ENCODE assay signal across 25 mouse cellular contexts in the genomic region with DNA sequence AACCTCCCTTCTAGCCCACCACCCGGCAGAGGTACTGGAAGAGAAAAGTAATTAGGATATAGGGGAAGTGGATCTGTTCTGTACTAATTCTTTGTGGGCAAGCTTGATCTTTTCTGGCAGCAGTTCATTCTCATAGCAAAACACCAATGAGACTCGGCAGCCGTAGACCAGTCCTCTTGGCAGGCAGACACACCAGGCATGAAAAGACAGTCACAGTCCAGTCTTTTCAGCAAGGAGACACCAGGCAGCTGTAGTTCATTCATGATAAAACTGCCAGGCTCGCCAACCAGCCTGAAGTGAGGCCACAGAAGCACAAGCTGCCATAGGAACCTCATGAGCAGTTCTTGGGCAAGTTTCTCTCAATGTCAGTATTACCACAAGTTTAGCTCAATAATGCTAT.
DNase-seq lines count a peak whose midpoint lies in the region; ATAC-seq lines count a peak whose summit lies in the region.
"Had no signal": no experiment of that assay in that cellular context is flagged by ENCODE, and none has a peak within 500 bp of the region (broad histone marks: within the 10 kb centered on the region; RNA-seq: fewer than 3 reads in every experiment).

No protein-coding gene starts in this region.

- no peak overlapping the region for H3K9ac ChIP-seq in lung, embryonic 16.5 days (ENCODE audit: low read length)
- no peak overlapping the region for H3K9ac ChIP-seq in forebrain, embryonic 16.5 days (replicated peaks; ENCODE audit: low read depth, low read length)
- H3K9ac ChIP-seq: embryonic facial prominence, embryonic 12.5 days; liver, embryonic 15.5 days had no signal

- 55% methylated on average over 4 of the region's 4 CpGs for WGBS in lung, embryonic 16.5 days
- WGBS in forebrain, embryonic 16.5 days, result 36% methylated on average over 4 of the region's 4 CpGs

- no peaks in the 10 kb centered on the region for H3K9me3 ChIP-seq in lung, embryonic 16.5 days (ENCODE audit: control insufficient read depth, low read length)
- no peaks in the 10 kb centered on the region for H3K9me3 ChIP-seq in forebrain, embryonic 16.5 days (ENCODE audit: control insufficient read depth, low read length)
- H3K9me3 ChIP-seq: embryonic facial prominence, embryonic 12.5 days; heart, embryonic 10.5 days; limb, embryonic 10.5 days; liver, embryonic 15.5 days had no signal

- intact Hi-C loops in gastrocnemius, postnatal 14 days (cut with DNase I; ENCODE audit: low total_unique reads), result no loop called here

- 0 out of 2 replicates have a peak, but pooled peaks have one; percentile 31 for ATAC-seq in lung, embryonic 16.5 days (ENCODE audit: low read depth)
- ATAC-seq in forebrain, embryonic 16.5 days, result peak; percentile 67
- ATAC-seq: inflammation-experienced regulatory T-cells, adult 6 months had no signal

- H3K4me1 ChIP-seq in lung, embryonic 16.5 days (replicated peaks; ENCODE audit: control insufficient read depth, insufficient read depth, low read length), result no peaks in the 10 kb centered on the region
- no peaks in the 10 kb centered on the region for H3K4me1 ChIP-seq in forebrain, embryonic 16.5 days (replicated peaks; ENCODE audit: control insufficient read depth, insufficient read depth, low read length)
- H3K4me1 ChIP-seq: embryonic facial prominence, embryonic 12.5 days; heart, embryonic 10.5 days; limb, embryonic 10.5 days; liver, embryonic 15.5 days had no signal

- H3K4me2 ChIP-seq in lung, embryonic 16.5 days (ENCODE audit: low read depth, low read length), result no peak overlapping the region
- no peak overlapping the region for H3K4me2 ChIP-seq in forebrain, embryonic 16.5 days (ENCODE audit: low read length)
- H3K4me2 ChIP-seq: embryonic facial prominence, embryonic 12.5 days; liver, embryonic 15.5 days had no signal

- DNase-seq in cerebellum, postnatal 10 days, result peak; percentile 32 to 52
- no peak for DNase-seq in cerebellum, adult 11-12 months
- peak; percentile 4 for DNase-seq in gastrocnemius, postnatal 14 days
- no peak for DNase-seq in gastrocnemius, postnatal 4 days (ENCODE audit: low spot score in 2 of 2)
- no peak for DNase-seq in lung, postnatal 4 days
- DNase-seq: adrenal gland, postnatal 14 days; cerebellum, adult 9-11 months; gastrocnemius, adult 2 months; heart, postnatal 4 days; kidney, adult 18-20 months; kidney, postnatal 4 days; layer of hippocampus, adult 9-11 months; liver; thymus, adult 18-20 months; thymus, postnatal 36 days had no signal

- H3K27ac ChIP-seq in lung, embryonic 16.5 days (ENCODE audit: low read length), result no peak overlapping the region
- H3K27ac ChIP-seq in forebrain, embryonic 16.5 days (ENCODE audit: low read length), result no peak overlapping the region
- H3K27ac ChIP-seq: embryonic facial prominence, embryonic 12.5 days; gastrocnemius, adult 2 months; heart, embryonic 10.5 days; left cerebral cortex, adult 2 months; limb, embryonic 10.5 days; liver, embryonic 15.5 days; macrophage had no signal

- H3K27me3 ChIP-seq in lung, embryonic 16.5 days (ENCODE audit: control insufficient read depth, insufficient read depth, low read depth, low read length), result no peaks in the 10 kb centered on the region
- H3K27me3 ChIP-seq in forebrain, embryonic 16.5 days (replicated peaks; ENCODE audit: control insufficient read depth, insufficient read depth, low read length), result no peaks in the 10 kb centered on the region
- H3K27me3 ChIP-seq: embryonic facial prominence, embryonic 12.5 days; liver, embryonic 15.5 days had no signal

- no peak overlapping the region for H3K4me3 ChIP-seq in lung, embryonic 16.5 days (ENCODE audit: low read length)
- no peak overlapping the region for H3K4me3 ChIP-seq in forebrain, embryonic 16.5 days (replicated peaks; ENCODE audit: low read length)
- H3K4me3 ChIP-seq: embryonic facial prominence, embryonic 12.5 days; erythroblast, embryonic 14.5 days; gastrocnemius, adult 2 months; heart, embryonic 10.5 days; left cerebral cortex, adult 2 months; limb, embryonic 10.5 days; liver, embryonic 15.5 days had no signal

- H3K36me3 ChIP-seq in lung, embryonic 16.5 days (ENCODE audit: control insufficient read depth, insufficient read depth, low read length), result no peaks in the 10 kb centered on the region
- H3K36me3 ChIP-seq in forebrain, embryonic 16.5 days (ENCODE audit: control insufficient read depth, insufficient read depth), result no peaks in the 10 kb centered on the region
- H3K36me3 ChIP-seq: embryonic facial prominence, embryonic 12.5 days; heart, embryonic 10.5 days; limb, embryonic 10.5 days; liver, embryonic 15.5 days had no signal

Comparison
In these comparisons a context has a peak if more than half of its experiments do, and no peak if none do; other contexts are left out.
1. DNase-seq: peak in cerebellum, postnatal 10 days (2 of 2) and gastrocnemius, postnatal 14 days (single experiment); none in cerebellum, adult 11-12 months (single experiment), gastrocnemius, postnatal 4 days (0 of 2) and lung, postnatal 4 days (0 of 2).